Mouse (Mus musculus): ENCODE data around the gene Iqck. TPM values are rescaled to one million over a fixed set of nuclear protein-coding genes. Genes with fewer than 3 reads are reported as not detected.

Iqck gene
- polyA plus RNA-seq, 1 experiment from 2014 or later = 2.9 TPM

GRCm38 (mm10) chr7:118936844-118937243 is 81.3 kb downstream of the Iqck start:
- no peak overlapping the region for H3K27ac ChIP-seq (replicated peaks; ENCODE audit: low read depth, low read length)
- no peak for DNase-seq (ENCODE audit: low spot score)
- no peak for ATAC-seq (replicated peaks; ENCODE audit: insufficient number of reproducible peaks, low FRiP score, low TSS enrichment, low read depth)
- no peak overlapping the region for H3K9ac ChIP-seq (replicated peaks; ENCODE audit: low read length)
- H3K36me3 ChIP-seq (replicated peaks; ENCODE audit: control insufficient read depth, insufficient read depth, low read depth, low read length) = no peaks in the 10 kb centered on the region
- 20% methylated on average over 4 of the region's 4 CpGs for WGBS
- H3K4me1 ChIP-seq (ENCODE audit: control insufficient read depth, insufficient read depth, low read length) = no peaks in the 10 kb centered on the region
- H3K4me3 ChIP-seq (ENCODE audit: low read depth, low read length) = no peak overlapping the region
- no peak overlapping the region for H3K4me2 ChIP-seq (ENCODE audit: low read depth, low read length)
- H3K9me3 ChIP-seq (replicated peaks; ENCODE audit: control insufficient read depth, low read length) = no peaks in the 10 kb centered on the region
- H3K27me3 ChIP-seq (ENCODE audit: control insufficient read depth, insufficient read depth, low read length) = no peaks in the 10 kb centered on the region

DNA sequence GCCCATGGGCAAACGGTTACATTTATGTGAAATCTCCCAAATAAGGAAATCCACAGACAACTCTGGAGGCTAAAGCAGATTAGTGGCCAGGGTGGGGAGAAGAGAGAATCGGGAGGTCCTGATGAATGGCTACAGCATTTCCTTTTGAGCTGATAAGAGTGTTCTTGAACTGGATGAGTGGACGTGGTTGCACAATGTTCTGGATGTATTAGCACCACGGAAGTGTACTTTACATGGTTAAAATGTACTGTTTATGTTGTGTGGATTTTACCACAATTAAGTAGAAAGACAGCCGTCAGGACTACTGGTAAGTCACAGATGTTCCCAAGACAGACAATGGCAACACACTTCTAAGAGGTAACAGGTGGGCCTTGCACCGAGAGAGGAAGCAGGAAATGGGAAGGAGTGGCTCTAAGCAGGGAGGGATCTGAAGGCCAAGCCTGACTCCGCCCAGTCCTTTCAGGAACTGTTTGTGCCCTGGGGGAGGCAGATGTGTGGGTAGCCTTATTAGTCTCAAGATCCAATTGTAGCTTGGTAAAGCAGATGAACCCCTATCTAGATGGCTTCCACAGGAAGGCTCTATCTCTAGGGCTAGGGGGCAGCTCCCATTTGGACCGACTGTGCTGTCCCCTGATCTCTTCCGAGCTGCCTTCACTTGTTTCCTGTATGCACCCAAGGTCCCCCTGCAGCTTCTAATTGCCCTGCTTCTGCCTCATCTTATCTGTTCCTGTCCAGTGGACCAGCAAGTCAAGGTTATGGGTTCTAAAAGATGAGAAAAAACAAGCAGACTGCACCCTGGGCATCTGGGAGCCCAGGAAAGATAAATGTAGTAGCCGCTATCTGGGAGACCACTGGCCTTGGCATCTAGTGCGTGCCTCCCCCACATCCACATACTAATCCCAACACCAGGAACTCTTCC is 82.2 kb downstream of the Iqck start:
- no peak for DNase-seq (ENCODE audit: low spot score)
- H3K36me3 ChIP-seq (replicated peaks; ENCODE audit: control insufficient read depth, insufficient read depth, low read depth, low read length) = no peaks in the 10 kb centered on the region
- ATAC-seq (replicated peaks; ENCODE audit: insufficient number of reproducible peaks, low FRiP score, low TSS enrichment, low read depth) = no peak
- no peak overlapping the region for H3K27ac ChIP-seq (replicated peaks; ENCODE audit: low read depth, low read length)
- no peaks in the 10 kb centered on the region for H3K27me3 ChIP-seq (ENCODE audit: control insufficient read depth, insufficient read depth, low read length)
- H3K4me1 ChIP-seq (ENCODE audit: control insufficient read depth, insufficient read depth, low read length) = no peaks in the 10 kb centered on the region
- H3K9me3 ChIP-seq (replicated peaks; ENCODE audit: control insufficient read depth, low read length) = no peaks in the 10 kb centered on the region
- WGBS = 69% methylated on average over 11 of the region's 11 CpGs
- H3K4me3 ChIP-seq (ENCODE audit: low read depth, low read length) = no peak overlapping the region
- H3K4me2 ChIP-seq (ENCODE audit: low read depth, low read length) = no peak overlapping the region
- no peak overlapping the region for H3K9ac ChIP-seq (replicated peaks; ENCODE audit: low read length)

- Histone ChIP-seq H3K9ac (replicated peaks; ENCODE audit: low read length) (no peak overlapping the region), H3K27ac (replicated peaks; ENCODE audit: low read depth, low read length) (no peak overlapping the region), H3K4me3 (ENCODE audit: low read depth, low read length) (no peak overlapping the region), H3K36me3 (replicated peaks; ENCODE audit: control insufficient read depth, insufficient read depth, low read depth, low read length) (no peaks in the 10 kb centered on the region), H3K27me3 (ENCODE audit: control insufficient read depth, insufficient read depth, low read length) (no peaks in the 10 kb centered on the region), H3K9me3 (replicated peaks; ENCODE audit: control insufficient read depth, low read length) (no peaks in the 10 kb centered on the region), H3K4me2 (ENCODE audit: low read depth, low read length) (no peak overlapping the region), H3K4me1 (ENCODE audit: control insufficient read depth, insufficient read depth, low read length) (no peaks in the 10 kb centered on the region)
- ATAC-seq (replicated peaks; ENCODE audit: insufficient number of reproducible peaks, low FRiP score, low TSS enrichment, low read depth) = no peak
- WGBS = 75% methylated on average over 3 of the region's 3 CpGs
- no peak for DNase-seq (ENCODE audit: low spot score)
Observed at GRCm38 (mm10) chr7:118942297-118942696, 86.7 kb downstream of the Iqck start.

DNA sequence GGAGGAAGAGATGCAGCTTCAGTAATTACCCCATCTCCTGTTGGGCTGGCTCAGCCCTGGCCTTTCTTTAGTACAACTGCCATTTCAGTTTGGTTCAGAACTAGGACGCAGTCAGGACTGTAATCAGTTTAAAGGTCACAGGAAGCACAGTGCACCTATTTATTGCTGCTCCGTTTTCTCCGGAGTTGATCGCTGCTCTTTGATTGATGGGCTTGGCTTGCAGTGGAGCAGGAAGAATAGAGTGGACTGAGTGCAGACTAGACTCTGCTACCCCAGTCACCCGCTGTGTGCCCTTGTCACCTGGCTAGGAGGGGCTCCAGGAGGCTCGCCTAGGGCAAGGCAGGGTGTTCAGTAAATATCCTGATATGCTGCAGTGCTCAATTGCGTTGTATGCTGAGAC is 87.6 kb downstream of the Iqck start:
- no peak overlapping the region for H3K27ac ChIP-seq (replicated peaks; ENCODE audit: low read depth, low read length)
- WGBS = 53% methylated on average over 7 of the region's 7 CpGs
- ATAC-seq (replicated peaks; ENCODE audit: insufficient number of reproducible peaks, low FRiP score, low TSS enrichment, low read depth) = no peak
- no peak overlapping the region for H3K4me2 ChIP-seq (ENCODE audit: low read depth, low read length)
- no peaks in the 10 kb centered on the region for H3K9me3 ChIP-seq (replicated peaks; ENCODE audit: control insufficient read depth, low read length)
- H3K9ac ChIP-seq (replicated peaks; ENCODE audit: low read length) = no peak overlapping the region
- H3K27me3 ChIP-seq (ENCODE audit: control insufficient read depth, insufficient read depth, low read length) = no peaks in the 10 kb centered on the region
- no peaks in the 10 kb centered on the region for H3K4me1 ChIP-seq (ENCODE audit: control insufficient read depth, insufficient read depth, low read length)
- no peak for DNase-seq (ENCODE audit: low spot score)
- no peaks in the 10 kb centered on the region for H3K36me3 ChIP-seq (replicated peaks; ENCODE audit: control insufficient read depth, insufficient read depth, low read depth, low read length)
- no peak overlapping the region for H3K4me3 ChIP-seq (ENCODE audit: low read depth, low read length)

DNA sequence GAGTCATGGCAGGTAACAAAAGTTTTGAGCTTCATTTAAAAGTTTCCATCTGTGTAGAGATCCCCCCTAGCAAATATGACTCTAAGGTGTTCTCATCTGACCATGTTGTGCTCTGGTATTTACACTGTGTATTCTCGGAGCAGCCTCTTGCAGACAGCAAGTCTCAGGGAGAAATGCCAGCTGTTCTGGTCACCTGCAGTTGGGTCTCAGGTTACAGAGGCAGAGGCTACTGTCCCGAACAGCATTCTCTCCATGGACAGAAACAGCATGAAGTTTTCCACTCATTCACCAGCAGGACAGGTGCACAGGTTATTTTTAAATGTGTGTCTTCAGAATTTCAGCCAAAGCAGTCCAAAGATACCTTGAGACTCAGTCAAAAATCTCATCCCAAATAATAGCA is 89.3 kb downstream of the Iqck start:
- no peaks in the 10 kb centered on the region for H3K27me3 ChIP-seq (ENCODE audit: control insufficient read depth, insufficient read depth, low read length)
- ATAC-seq (replicated peaks; ENCODE audit: insufficient number of reproducible peaks, low FRiP score, low TSS enrichment, low read depth) (no peak), DNase-seq (ENCODE audit: low spot score) (no peak)
- no peaks in the 10 kb centered on the region for H3K9me3 ChIP-seq (replicated peaks; ENCODE audit: control insufficient read depth, low read length)
- no peaks in the 10 kb centered on the region for H3K36me3 ChIP-seq (replicated peaks; ENCODE audit: control insufficient read depth, insufficient read depth, low read depth, low read length)
- no peaks in the 10 kb centered on the region for H3K4me1 ChIP-seq (ENCODE audit: control insufficient read depth, insufficient read depth, low read length)
- no peak overlapping the region for H3K4me2 ChIP-seq (ENCODE audit: low read depth, low read length)
- H3K27ac ChIP-seq (replicated peaks; ENCODE audit: low read depth, low read length) = no peak overlapping the region
- WGBS = 11% methylated on average over 2 of the region's 2 CpGs
- no peak overlapping the region for H3K9ac ChIP-seq (replicated peaks; ENCODE audit: low read length)
- no peak overlapping the region for H3K4me3 ChIP-seq (ENCODE audit: low read depth, low read length)

- Histone ChIP-seq H3K4me1 (ENCODE audit: control insufficient read depth, insufficient read depth, low read length) (no peaks in the 10 kb centered on the region), H3K4me3 (ENCODE audit: low read depth, low read length) (no peak overlapping the region), H3K4me2 (ENCODE audit: low read depth, low read length) (no peak overlapping the region), H3K9ac (replicated peaks; ENCODE audit: low read length) (no peak overlapping the region), H3K27me3 (ENCODE audit: control insufficient read depth, insufficient read depth, low read length) (no peaks in the 10 kb centered on the region), H3K9me3 (replicated peaks; ENCODE audit: control insufficient read depth, low read length) (no peaks in the 10 kb centered on the region), H3K36me3 (replicated peaks; ENCODE audit: control insufficient read depth, insufficient read depth, low read depth, low read length) (no peaks in the 10 kb centered on the region), H3K27ac (replicated peaks; ENCODE audit: low read depth, low read length) (no peak overlapping the region)
- ATAC-seq (replicated peaks; ENCODE audit: insufficient number of reproducible peaks, low FRiP score, low TSS enrichment, low read depth) (no peak), DNase-seq (ENCODE audit: low spot score) (no peak)
- 49% methylated on average over 3 of the region's 3 CpGs for WGBS
Observed at GRCm38 (mm10) chr7:118947241-118947640, 91.7 kb downstream of the Iqck start.

GRCm38 (mm10) chr7:118948677-118949282 is 93.2 kb downstream of the Iqck start:
- no peaks in the 10 kb centered on the region for H3K27me3 ChIP-seq (ENCODE audit: control insufficient read depth, insufficient read depth, low read length)
- H3K27ac ChIP-seq (replicated peaks; ENCODE audit: low read depth, low read length) = no peak overlapping the region
- no peaks in the 10 kb centered on the region for H3K4me1 ChIP-seq (ENCODE audit: control insufficient read depth, insufficient read depth, low read length)
- H3K4me3 ChIP-seq (ENCODE audit: low read depth, low read length) = no peak overlapping the region
- no peak overlapping the region for H3K4me2 ChIP-seq (ENCODE audit: low read depth, low read length)
- no peak for ATAC-seq (replicated peaks; ENCODE audit: insufficient number of reproducible peaks, low FRiP score, low TSS enrichment, low read depth)
- no peak overlapping the region for H3K9ac ChIP-seq (replicated peaks; ENCODE audit: low read length)
- no peaks in the 10 kb centered on the region for H3K36me3 ChIP-seq (replicated peaks; ENCODE audit: control insufficient read depth, insufficient read depth, low read depth, low read length)
- H3K9me3 ChIP-seq (replicated peaks; ENCODE audit: control insufficient read depth, low read length) = no peaks in the 10 kb centered on the region
- no peak for DNase-seq (ENCODE audit: low spot score)
- 65% methylated on average over 2 of the region's 2 CpGs for WGBS

- no peaks in the 10 kb centered on the region for H3K36me3 ChIP-seq (replicated peaks; ENCODE audit: control insufficient read depth, insufficient read depth, low read depth, low read length)
- H3K4me1 ChIP-seq (ENCODE audit: control insufficient read depth, insufficient read depth, low read length) = no peaks in the 10 kb centered on the region
- 85% methylated on average over 7 of the region's 7 CpGs for WGBS
- DNase-seq (ENCODE audit: low spot score) (no peak), ATAC-seq (replicated peaks; ENCODE audit: insufficient number of reproducible peaks, low FRiP score, low TSS enrichment, low read depth) (no peak)
- no peaks in the 10 kb centered on the region for H3K9me3 ChIP-seq (replicated peaks; ENCODE audit: control insufficient read depth, low read length)
- H3K27me3 ChIP-seq (ENCODE audit: control insufficient read depth, insufficient read depth, low read length) = no peaks in the 10 kb centered on the region
- no peak overlapping the region for H3K4me3 ChIP-seq (ENCODE audit: low read depth, low read length)
- H3K9ac ChIP-seq (replicated peaks; ENCODE audit: low read length) = no peak overlapping the region
- no peak overlapping the region for H3K27ac ChIP-seq (replicated peaks; ENCODE audit: low read depth, low read length)
- H3K4me2 ChIP-seq (ENCODE audit: low read depth, low read length) = no peak overlapping the region
Observed at GRCm38 (mm10) chr7:118949749-118950148, 94.2 kb downstream of the Iqck start.
